Mouse (Mus musculus) kidney, embryonic 16.5 days (tissue): ENCODE data around the gene Dlg2. TPM values are rescaled to one million over a fixed set of nuclear protein-coding genes. Genes with fewer than 3 reads are reported as not detected.

ENCODE experiments used
- ATAC-seq: fragments of 200-750 bp; cut with Nextera tagmentation; 2 replicates; pipeline ENCODE4 v1.8.0; 2017; ENCODE audit warnings: moderate TSS enrichment; ENCODE audit not compliant: low FRiP score, low TSS enrichment
- H3K27ac ChIP-seq: fragments of 300-500 bp; sonication (generic); 2 replicates; pipeline ENCODE4 v1.5.1; 2014; ENCODE audit warnings: low read length
- H3K27me3 ChIP-seq: fragments of 300-500 bp; sonication (generic); 2 replicates; pipeline ENCODE4 v1.6.1; 2014; ENCODE audit warnings: low read length, control low read depth, mixed read lengths; ENCODE audit not compliant: insufficient read depth
- H3K36me3 ChIP-seq: fragments of 300-500 bp; sonication (generic); 2 replicates; pipeline ENCODE4 v1.6.1; 2014; ENCODE audit warnings: low read length, control low read depth, mixed read lengths; ENCODE audit not compliant: insufficient read depth
- H3K4me1 ChIP-seq: fragments of 300-500 bp; sonication (generic); 2 replicates; pipeline ENCODE4 v1.6.1; 2014; ENCODE audit warnings: low read length, control low read depth, mixed read lengths; ENCODE audit not compliant: insufficient read depth
- H3K4me2 ChIP-seq: fragments of 300-500 bp; sonication (generic); replicated peaks from 2 replicates; pipeline ENCODE4 v1.6.1; 2014; ENCODE audit warnings: low read depth, low read length
- H3K4me3 ChIP-seq: fragments of 300-500 bp; sonication (generic); 2 replicates; pipeline ENCODE4 v1.5.1; 2014; ENCODE audit warnings: mild to moderate bottlenecking, low read length
- H3K9ac ChIP-seq: fragments of 300-500 bp; sonication (generic); replicated peaks from 2 replicates; pipeline ENCODE4 v1.6.1; 2014; ENCODE audit warnings: low read length
- H3K9me3 ChIP-seq: fragments of 300-500 bp; sonication (generic); 2 replicates; pipeline ENCODE4 v1.6.1; 2016; ENCODE audit warnings: low read length, control low read depth
- WGBS: fragments of 180-500 bp; shearing (Covaris S2); extraction: QIAGEN DNeasy Blood & Tissue Kit; methylation state at CpG from one replicate; pipeline ENCODE4 v1.1.7; 2014; 5-methylcytosine and 5-hydroxymethylcytosine counted together
- polyA plus RNA-seq: library from polyadenylated mRNA; unstranded; fragments of >200 nt; fragmentation: Nextera tagmentation; extraction: Ambion mirVana; gene quantifications from 2 replicates; pipeline ENCODE4 v1.2.1, GENCODE M21; 2015

The Dlg2 gene
- polyA plus RNA-seq, 1 experiment from 2014 or later: 1.0 TPM

- 66% methylated on average over 4 of the region's 4 CpGs for WGBS
- Histone ChIP-seq H3K9ac (no peak overlapping the region), H3K27me3 (no peaks in the 10 kb centered on the region), H3K27ac (no peak overlapping the region), H3K36me3 (no peaks in the 10 kb centered on the region), H3K9me3 (no peaks in the 10 kb centered on the region), H3K4me3 (no peak overlapping the region), H3K4me2 (no peak overlapping the region), H3K4me1 (no peaks in the 10 kb centered on the region)
- no peak for ATAC-seq
Observed at GRCm38 (mm10) chr7:91603561-91603960, 1127.1 kb downstream of the Dlg2 start.

GRCm38 (mm10) chr7:91653033-91653432 is 1176.6 kb downstream of the Dlg2 start:
- Histone ChIP-seq H3K4me2 (no peak overlapping the region), H3K4me1 (no peaks in the 10 kb centered on the region), H3K9me3 (no peaks in the 10 kb centered on the region), H3K9ac (no peak overlapping the region), H3K36me3 (no peaks in the 10 kb centered on the region), H3K27ac (no peak overlapping the region), H3K4me3 (no peak overlapping the region), H3K27me3 (no peaks in the 10 kb centered on the region)
- ATAC-seq: no peak
- 92% methylated on average over 1 of the region's 1 CpGs for WGBS

- Histone ChIP-seq H3K27me3 (no peaks in the 10 kb centered on the region), H3K9ac (no peak overlapping the region), H3K9me3 (no peaks in the 10 kb centered on the region), H3K4me3 (no peak overlapping the region), H3K4me1 (no peaks in the 10 kb centered on the region), H3K36me3 (no peaks in the 10 kb centered on the region), H3K27ac (no peak overlapping the region), H3K4me2 (no peak overlapping the region)
- WGBS: 74% methylated on average over 2 of the region's 2 CpGs
- ATAC-seq: no peak
Observed at GRCm38 (mm10) chr7:91659498-91659897, 1183.0 kb downstream of the Dlg2 start.

GRCm38 (mm10) chr7:91672236-91673017 is 1196.0 kb downstream of the Dlg2 start:
- no peaks in the 10 kb centered on the region for H3K4me1 ChIP-seq
- no peak overlapping the region for H3K4me3 ChIP-seq
- 76% methylated on average over 13 of the region's 13 CpGs for WGBS

GRCm38 (mm10) chr7:91674401-91674800 is 1197.9 kb downstream of the Dlg2 start:
- Histone ChIP-seq H3K27me3 (no peaks in the 10 kb centered on the region), H3K4me2 (no peak overlapping the region), H3K4me3 (no peak overlapping the region), H3K27ac (no peak overlapping the region), H3K36me3 (no peaks in the 10 kb centered on the region), H3K9me3 (no peaks in the 10 kb centered on the region), H3K9ac (no peak overlapping the region), H3K4me1 (no peaks in the 10 kb centered on the region)
- ATAC-seq: no peak

More at GRCm38 (mm10) chr7:91672236-91673017, 1196.0 kb downstream of the Dlg2 start:
- Histone ChIP-seq H3K9me3 (no peaks in the 10 kb centered on the region), H3K27ac (no peak overlapping the region), H3K36me3 (no peaks in the 10 kb centered on the region), H3K4me2 (no peak overlapping the region), H3K27me3 (no peaks in the 10 kb centered on the region), H3K9ac (no peak overlapping the region)
- ATAC-seq: no peak

GRCm38 (mm10) chr7:91677934-91678333 is 1201.5 kb downstream of the Dlg2 start:
- Histone ChIP-seq H3K9ac (no peak overlapping the region), H3K36me3 (no peaks in the 10 kb centered on the region), H3K4me3 (no peak overlapping the region), H3K27me3 (no peaks in the 10 kb centered on the region), H3K9me3 (no peaks in the 10 kb centered on the region), H3K4me2 (no peak overlapping the region), H3K27ac (no peak overlapping the region), H3K4me1 (no peaks in the 10 kb centered on the region)
- 79% methylated on average over 2 of the region's 2 CpGs for WGBS
- ATAC-seq: no peak

- Histone ChIP-seq H3K9me3 (no peaks in the 10 kb centered on the region), H3K27me3 (no peaks in the 10 kb centered on the region)
- no peak for ATAC-seq
Observed at GRCm38 (mm10) chr7:91687930-91688329, 1211.5 kb downstream of the Dlg2 start.

GRCm38 (mm10) chr7:91689829-91690228 is 1213.4 kb downstream of the Dlg2 start:
- no peaks in the 10 kb centered on the region for H3K4me1 ChIP-seq
- no peaks in the 10 kb centered on the region for H3K36me3 ChIP-seq
- H3K4me2 ChIP-seq: no peak overlapping the region
- 28% methylated on average over 2 of the region's 2 CpGs for WGBS
- no peaks in the 10 kb centered on the region for H3K9me3 ChIP-seq
- no peaks in the 10 kb centered on the region for H3K27me3 ChIP-seq
- no peak overlapping the region for H3K4me3 ChIP-seq
- ATAC-seq: peak; percentile 78
- no peak overlapping the region for H3K9ac ChIP-seq
- H3K27ac ChIP-seq: no peak overlapping the region

More at GRCm38 (mm10) chr7:91687930-91688329, 1211.5 kb downstream of the Dlg2 start:
- H3K4me3 ChIP-seq: no peak overlapping the region
- no peaks in the 10 kb centered on the region for H3K4me1 ChIP-seq
- no peak overlapping the region for H3K4me2 ChIP-seq
- H3K36me3 ChIP-seq: no peaks in the 10 kb centered on the region
- H3K27ac ChIP-seq: no peak overlapping the region
- H3K9ac ChIP-seq: no peak overlapping the region

GRCm38 (mm10) chr7:91709853-91710252 is 1233.4 kb downstream of the Dlg2 start:
- 41% methylated on average over 5 of the region's 5 CpGs for WGBS
- H3K4me3 ChIP-seq: no peak overlapping the region
- H3K27me3 ChIP-seq: no peaks in the 10 kb centered on the region
- no peaks in the 10 kb centered on the region for H3K4me1 ChIP-seq
- no peak overlapping the region for H3K9ac ChIP-seq
- no peak overlapping the region for H3K4me2 ChIP-seq
- no peaks in the 10 kb centered on the region for H3K36me3 ChIP-seq
- peak; percentile 78; the same call in 1 of the 2 replicates for ATAC-seq
- H3K27ac ChIP-seq: no peak overlapping the region
- no peaks in the 10 kb centered on the region for H3K9me3 ChIP-seq

- no peaks in the 10 kb centered on the region for H3K36me3 ChIP-seq
- 67% methylated on average over 6 of the region's 6 CpGs for WGBS
- H3K4me1 ChIP-seq: no peaks in the 10 kb centered on the region
- H3K4me3 ChIP-seq: no peak overlapping the region
- H3K4me2 ChIP-seq: no peak overlapping the region
- H3K9me3 ChIP-seq: no peaks in the 10 kb centered on the region
- H3K27ac ChIP-seq: no peak overlapping the region
- no peaks in the 10 kb centered on the region for H3K27me3 ChIP-seq
- H3K9ac ChIP-seq: no peak overlapping the region
- no peak for ATAC-seq
Observed at GRCm38 (mm10) chr7:91711184-91711583, 1234.7 kb downstream of the Dlg2 start.
